Mouse (Mus musculus): ENCODE measurements around the gene Fry.

Fry gene

DNA sequence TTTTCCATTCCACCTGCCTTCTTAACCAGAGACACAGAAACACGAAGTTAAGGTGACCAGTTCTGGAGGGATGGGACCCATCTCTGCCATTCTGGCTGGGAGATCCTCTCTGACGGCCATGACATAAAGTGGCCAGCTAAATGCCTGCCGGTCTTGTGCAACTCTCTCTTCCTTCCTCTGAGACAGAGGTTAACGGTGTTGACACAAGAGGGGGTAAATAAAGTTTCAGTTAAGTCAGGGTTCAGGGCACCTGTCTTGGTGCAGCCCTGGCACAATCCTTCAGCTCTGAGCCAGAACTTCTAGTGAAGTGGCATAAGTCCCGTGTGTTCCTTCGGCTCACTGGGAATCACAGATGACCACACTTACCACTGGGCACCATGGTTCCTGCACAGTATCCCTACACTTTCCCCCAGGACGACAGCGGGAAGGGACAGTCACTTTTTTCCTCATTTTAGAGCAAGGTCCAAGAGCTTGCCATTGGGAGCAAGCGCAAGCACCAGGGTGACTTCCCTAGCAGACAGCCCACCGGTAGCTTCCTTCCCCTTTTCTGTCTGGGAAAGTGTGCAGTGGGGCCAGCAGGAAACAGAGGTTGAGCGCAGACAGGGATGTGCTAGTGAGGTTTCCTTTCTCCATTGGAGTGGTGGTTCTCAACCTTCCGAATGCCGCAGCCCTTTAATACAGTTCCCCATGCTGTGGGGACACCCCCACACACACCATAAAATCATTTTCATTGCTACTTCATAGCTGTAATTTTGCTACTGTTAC lies 58.0 kb downstream of the Fry start:
- DNase-seq = no peak

DNA sequence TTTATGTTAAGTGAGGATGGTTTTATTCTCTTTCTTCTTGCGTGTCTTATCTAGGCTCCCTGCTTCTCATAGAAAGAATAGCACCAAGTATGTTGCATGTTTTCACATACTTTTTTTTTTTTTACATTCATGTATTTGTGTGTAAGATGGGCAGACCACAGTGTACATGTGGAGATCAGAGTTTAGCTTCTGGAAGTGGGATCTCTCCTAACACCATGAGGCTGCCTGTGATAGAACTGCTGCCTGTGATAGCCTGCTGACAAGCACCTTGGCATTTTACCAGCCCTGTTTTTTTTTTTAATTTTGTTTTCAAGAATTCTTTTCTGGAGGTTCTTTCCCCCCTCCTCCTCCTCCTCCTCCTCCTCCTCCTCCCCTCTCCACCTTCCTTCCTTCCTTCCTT lies 59.3 kb downstream of the Fry start:
- DNase-seq = no peak

DNA sequence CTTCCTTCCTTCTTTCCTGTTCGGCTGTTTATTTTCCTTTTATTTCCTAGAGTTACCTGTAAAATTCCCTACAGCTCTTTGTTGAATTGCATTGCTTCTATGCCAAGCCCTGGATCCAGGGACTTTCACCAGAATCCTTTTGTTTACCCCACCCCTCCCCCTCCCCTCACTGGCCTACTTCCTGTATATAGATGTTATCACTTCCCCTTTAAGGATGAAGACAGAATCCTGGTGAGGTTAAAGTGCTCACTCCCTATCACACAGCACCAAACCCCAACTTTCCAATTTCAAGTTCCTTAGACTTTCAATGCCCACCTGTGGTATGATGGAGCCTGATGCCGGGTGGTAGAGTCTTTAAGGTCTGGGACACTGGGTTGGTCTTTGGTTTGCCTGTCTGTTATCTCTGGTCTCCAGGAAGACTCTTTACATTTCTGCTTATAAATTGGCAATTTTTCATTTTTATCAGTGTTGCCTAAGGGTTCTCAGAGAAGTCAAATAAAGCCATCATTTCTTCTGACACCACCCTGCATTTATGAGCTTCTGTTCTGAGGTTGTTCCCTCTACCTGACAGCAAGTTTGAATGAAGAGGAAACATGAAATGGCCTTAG lies 59.9 kb downstream of the Fry start:
- DNase-seq = no peak

DNA sequence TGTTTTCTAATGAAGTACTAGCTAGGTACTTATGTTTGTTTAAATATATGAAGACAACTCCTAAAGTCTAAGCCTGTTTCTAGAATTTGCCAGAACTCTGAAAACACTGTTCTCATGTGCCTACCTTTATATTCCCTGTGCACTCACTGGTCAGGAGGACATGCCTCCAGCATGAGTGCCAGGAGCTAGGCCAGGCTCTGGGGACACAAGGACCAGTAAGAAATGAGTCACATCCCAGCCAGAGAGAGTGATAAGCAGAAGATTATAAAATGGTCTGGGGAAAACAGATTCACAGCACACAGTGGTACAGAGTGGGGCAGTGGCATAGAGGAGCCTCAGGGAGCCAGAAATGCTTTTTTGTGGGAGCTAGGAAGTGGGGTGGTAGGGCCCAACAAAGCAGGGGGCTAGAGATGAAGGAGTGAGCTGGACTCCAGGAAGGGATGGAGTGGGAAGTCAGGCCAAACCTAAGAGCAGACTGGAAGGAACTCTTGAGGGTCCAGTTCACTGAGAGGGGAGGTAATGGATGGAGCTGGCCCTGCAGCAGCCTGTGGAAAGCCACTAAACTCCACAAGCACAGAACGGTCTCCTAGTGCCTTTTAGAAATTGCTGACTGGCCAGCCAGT lies 62.7 kb downstream of the Fry start:
- DNase-seq = no peak

DNA sequence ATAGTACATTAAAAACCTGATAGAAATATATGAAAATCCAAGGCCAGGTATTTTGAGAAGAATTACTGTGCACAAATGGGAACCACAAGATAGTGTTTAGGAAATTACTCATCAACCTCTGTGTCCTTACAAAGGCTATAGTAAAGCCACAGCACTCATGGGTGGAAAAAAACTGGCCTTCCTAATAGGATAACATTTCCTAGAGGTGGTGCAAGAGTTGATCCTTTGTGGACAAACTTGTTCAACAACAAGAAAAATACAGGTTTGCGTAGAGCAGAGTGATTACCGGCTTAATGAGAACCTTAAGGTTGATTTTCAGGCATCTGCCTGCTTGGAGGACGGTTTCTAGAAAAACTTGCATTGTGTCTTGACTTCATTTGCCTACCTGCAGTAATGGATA lies 66.5 kb downstream of the Fry start:
- no peak for DNase-seq

DNA sequence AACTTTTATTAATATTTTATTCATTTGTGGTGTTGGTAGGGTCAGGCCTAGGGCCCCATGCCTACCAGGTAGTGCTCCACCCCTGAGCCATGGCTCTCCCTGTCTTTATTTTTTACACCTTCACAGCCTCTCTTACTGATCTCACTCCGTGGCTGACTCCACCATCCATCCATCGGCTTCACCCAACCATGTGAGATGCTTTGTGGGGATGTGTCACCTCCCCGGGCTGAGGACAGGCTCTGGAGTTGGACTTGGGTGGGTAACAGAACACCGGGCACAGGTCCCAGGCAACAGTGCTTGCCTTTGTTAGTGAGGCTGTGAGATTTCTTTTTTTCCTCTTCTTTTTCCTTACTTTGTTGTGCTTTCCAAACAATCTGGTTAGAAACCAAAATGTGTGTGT lies 67.7 kb downstream of the Fry start:
- DNase-seq = no peak

DNA sequence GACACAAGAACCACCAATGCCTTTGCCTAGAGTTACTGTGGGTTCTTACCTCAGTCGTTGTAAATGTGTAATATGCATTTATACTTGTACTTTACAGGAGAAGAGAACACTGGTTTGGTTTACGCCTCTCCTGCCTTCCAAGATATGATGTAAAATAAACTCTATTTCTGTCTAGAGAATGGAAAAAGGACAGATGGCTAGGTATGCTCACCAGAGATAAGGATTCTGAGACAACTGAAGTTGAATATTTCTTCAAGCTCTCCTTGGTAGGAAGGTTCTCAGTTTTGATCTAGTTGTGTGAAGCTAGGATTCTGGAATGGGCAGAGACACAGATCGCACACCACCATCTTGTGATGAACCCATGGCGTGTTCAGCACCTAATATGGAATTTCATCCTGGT lies 68.2 kb downstream of the Fry start:
- no peak for DNase-seq

DNA sequence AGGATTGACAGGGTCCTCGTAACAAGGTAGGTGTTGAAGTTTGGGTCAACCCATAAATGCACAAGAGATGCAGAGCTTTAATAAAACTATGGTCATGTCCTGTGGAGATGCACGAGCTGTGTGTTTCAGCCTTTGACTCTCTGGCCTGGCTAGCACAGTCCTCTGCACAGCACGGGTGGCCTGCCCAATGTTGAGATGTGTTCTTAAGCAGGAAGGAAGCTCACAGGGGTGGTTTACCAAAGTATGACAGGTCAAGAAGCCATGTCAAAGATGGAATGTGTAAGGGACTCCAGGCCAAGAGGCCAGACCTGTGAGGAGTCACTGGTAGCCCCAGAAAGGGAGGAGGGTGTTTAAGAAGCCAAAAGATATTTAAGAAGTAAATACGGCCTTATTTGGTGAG lies 69.6 kb downstream of the Fry start:
- DNase-seq = no peak

DNA sequence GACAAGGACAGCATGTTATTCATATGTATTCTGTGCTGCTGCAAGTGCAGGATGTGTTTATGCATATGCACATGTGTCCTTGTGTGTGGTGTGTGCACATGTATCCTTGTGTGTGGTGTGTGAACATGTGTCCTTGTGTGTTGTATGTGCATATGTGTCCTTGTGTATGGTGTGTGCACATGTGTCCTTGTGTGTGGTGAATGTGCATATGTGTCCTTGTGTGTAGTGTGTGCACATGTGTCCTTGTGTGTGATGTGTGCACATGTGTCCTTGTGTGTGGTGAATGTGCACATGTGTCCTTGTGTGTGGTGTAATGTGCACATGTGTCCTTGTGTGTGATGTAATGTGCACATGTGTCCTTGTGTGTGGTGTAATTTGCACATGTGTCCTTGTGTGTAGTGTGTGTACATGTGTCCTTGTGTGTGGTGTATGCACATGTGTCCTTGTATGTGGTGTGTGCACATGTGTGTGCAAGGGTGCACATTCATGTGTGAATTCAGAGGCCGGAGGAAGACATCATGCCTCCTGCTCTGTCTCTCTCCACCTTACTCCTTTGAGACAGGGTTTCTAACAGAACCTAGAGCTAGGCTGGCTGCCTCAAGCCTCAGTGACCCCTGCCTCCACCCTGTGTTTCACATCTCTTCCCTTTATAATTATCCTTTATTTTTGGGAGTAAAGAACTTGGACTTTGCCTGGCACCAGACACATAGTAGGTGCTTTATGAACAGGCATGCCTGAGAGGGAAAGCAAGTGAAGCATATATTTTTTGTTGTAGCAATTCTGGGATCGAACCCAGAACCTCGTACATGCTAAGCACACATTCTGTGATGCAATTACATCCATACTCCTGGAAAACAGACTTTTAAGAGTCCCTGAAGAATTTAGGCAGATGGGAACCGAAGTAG lies 72.3 kb downstream of the Fry start:
- no peak for DNase-seq

DNA sequence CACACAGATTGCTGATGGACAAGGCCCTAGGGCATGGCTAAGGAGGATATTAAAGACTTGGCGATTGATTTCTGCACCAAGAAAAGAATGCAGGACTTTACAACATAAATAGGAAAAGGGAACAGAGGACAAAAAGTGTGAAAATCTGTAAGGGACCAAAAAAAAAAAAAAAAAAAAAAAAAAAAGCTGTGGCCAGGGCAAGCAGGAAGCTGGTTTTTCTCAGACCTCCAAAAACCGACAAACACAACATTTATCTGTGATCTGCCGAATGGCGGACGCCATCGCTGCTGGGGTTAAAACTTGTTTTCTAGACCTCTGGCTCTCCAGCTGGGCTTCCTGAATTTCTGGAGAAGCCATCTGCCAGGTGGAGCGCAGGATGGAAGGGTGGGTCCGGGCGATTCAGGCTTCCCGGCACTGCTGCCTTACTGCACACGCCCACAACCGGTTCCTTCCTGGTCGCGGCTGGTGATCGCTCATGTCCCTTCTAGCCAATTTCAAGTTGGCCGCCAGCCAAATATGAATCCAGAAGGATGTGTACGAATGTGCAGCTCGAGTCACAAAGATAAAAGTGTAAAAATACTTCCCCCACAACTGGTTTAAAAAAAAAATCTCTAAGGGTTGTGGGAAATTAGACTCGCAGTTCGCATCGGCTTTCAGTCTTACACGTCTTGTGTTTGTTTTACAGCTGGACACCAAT lies 77.2 kb downstream of the Fry start:
- peak; percentile 90 for DNase-seq

DNA sequence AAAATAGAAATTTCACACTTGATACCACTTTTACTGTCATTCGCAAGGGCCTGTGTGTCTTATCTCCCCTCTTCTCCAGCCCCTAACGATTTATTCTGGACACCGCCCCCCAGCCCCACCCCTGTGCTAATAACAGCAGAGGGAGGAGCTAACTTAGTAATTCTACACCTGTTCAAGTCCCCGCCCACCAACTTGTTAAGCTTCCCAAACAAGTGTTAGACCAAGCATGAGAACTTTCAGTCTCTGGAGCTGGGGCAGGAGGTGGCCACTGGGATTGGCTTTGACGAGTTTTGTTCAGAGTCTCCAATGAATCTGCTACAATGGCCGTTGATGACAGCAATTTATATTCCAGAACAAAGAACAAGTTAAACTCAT lies 77.8 kb downstream of the Fry start:
- DNase-seq = peak; percentile 76

DNA sequence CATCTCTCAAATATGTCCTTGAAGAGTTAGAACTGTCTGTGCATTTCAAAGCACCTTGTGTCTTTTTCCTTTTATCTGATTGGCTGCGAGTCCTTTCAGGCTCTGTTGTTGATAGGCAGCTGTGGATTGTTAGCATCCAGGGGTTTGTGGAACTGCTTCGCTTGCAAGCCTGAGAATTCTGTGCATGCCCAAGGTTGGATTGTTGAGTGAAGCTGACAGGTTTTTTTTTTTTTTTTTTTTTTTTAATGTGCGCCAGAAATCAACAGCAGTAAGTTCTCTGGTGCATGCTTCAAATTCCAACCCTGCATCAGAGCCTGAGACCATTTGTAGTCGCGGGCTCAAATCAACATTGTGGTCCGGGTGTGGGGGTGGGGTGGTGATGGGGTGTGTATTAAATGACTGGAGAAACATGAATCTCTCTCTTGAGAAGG lies 78.5 kb downstream of the Fry start:
- peak; percentile 71 for DNase-seq

DNA sequence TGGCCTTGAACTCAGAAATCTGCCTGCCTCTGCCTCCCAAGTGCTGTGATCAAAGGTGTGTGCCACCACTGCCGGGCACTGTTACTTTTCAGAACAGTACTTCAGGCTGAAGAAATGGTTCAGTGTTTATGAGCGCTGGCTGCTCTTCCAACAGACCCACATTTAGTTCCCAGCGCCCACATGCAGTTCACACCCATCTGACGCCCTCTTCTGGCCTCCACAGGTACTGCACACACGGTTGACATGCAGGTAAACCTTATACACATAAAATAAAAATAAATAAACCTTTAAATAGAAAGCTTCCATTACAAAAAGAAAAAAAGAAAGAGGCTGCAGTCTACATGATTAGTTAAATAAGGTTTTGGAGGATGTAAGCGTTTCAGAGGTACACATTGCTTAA lies 88.3 kb downstream of the Fry start:
- DNase-seq = no peak

DNA sequence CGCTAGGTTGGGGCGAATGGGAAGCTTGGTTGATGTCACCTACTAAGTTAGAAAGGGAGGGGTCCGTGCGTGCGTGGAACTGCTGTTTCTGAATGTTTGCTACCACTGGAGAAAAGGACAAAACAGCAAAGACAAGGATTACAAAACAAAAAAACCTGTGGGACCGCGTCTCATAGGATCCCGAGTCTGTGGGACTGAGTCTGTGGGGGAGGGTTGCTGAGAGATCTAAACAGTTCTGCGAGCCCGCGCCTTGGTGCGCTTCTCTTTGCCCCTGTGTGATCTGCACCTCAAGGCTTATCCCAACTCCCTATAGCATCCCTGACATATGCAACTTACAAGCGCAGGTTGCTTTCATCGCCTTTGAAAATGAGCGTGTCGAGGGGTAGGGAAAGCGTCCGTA lies 89.2 kb downstream of the Fry start:
- no peak for DNase-seq

DNA sequence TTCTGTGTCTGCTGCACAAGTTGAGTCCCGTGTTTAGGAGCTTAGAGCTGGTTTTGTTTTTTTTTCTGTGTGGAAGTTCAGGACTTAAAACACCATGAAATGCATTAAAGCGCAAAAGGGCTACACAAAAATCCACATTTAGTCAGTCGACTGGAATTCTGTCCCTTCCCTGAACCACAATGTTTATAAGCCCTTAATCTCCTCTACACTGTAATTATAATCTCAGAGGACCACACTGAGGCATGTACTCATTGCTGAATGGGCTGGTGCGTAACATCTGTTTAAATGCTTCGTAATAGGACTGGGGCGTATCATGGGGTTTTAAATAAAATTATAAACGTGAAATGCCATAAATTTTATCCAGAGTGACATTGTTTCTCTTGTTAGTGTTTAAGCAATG lies 89.6 kb downstream of the Fry start:
- DNase-seq = no peak

DNA sequence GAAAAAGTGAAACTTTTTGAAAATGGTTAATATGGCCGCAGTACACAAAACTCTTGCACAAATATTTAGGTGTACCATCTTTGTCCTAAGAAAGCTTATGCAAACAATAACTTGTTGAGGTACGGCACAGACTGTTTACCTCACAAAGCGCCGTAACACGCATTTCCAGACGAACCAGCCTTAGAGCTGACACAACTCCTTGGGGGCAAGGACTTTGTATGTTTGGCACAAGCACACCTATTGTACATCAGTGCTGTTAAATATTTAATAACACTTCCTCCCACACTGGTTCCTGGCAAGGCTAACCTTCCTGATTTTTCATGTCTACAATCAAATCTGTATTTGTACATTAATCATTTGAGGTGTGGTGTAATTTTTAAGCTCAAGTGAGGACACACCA lies 95.6 kb downstream of the Fry start:
- DNase-seq = no peak

DNA sequence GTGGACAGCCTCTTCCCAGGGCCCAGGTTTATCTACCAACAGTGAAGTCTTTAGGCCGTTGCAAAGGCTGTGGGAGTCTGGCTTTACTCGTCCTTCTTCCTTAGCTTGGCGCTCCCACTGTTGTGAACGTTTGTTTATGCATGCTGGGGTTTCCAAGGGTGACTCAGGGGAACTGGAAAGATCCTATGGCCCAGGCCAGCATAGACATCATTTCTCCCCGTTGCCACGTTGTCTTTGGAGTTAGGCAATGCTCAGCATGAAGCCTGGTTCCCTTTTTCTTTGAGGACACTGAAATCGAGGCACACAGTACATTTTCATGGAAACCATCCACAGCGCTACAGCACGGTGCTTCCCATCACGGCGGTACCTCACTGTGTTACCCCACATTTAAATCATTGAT lies 97.6 kb downstream of the Fry start:
- DNase-seq = no peak

DNA sequence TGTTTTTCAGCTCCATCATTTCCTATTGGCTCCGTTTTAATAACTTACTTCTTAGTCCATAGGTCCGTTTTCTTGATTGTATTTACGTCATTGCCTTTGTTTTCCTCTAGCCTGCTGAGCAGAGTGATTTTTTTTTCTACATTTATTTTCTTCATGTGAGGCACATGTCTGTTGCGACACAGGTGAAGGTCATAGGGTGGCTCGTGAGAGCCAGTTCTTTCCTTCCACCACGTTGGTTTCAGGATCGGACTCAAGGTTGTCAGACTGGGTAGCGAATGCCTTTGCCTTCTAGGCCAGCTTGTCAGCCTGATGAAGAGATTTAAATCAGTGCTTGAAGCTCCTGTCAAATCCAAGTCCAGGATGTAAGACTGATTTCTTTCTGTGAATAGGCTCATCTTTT lies 101.0 kb downstream of the Fry start:
- no peak for DNase-seq

DNA sequence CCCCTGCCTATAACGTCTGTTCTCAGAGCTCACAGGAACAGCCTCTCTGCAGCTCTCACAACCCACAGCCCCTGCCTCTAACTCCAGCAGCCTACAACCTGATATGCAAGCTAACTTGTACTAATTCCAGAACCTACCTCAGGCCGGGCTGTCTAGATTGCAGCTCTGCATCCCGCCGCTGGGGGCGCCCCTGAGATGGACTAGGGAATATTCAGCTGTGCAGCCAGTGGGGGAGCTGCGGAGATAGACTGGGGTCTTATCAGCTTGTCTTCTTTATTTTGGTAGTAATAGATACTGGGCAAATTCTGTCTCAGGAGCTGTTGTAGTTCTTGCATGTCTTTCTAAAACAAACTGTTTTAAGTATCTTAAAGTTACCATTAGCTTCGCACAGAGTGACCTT lies 101.9 kb downstream of the Fry start:
- DNase-seq = peak; percentile 62

DNA sequence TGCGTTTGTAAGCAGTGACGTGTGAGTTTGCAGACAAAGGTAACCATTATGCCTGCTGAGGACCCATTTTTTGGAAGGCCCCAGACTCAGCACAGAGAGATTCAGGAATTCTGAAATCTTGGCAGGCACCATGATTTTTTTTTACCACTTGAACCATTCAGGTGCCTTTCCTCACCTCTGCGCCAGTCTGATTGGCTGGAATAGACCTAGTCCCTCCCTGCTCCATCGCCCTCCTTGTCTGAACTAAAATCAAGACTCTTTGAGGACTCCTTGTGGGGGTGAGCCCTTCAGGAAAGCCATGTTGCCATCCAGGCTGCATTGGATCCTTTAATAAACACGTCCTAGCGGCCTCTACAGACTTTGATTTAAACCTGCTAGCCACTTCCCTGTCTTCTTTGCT lies 103.4 kb downstream of the Fry start:
- DNase-seq = no peak

DNA sequence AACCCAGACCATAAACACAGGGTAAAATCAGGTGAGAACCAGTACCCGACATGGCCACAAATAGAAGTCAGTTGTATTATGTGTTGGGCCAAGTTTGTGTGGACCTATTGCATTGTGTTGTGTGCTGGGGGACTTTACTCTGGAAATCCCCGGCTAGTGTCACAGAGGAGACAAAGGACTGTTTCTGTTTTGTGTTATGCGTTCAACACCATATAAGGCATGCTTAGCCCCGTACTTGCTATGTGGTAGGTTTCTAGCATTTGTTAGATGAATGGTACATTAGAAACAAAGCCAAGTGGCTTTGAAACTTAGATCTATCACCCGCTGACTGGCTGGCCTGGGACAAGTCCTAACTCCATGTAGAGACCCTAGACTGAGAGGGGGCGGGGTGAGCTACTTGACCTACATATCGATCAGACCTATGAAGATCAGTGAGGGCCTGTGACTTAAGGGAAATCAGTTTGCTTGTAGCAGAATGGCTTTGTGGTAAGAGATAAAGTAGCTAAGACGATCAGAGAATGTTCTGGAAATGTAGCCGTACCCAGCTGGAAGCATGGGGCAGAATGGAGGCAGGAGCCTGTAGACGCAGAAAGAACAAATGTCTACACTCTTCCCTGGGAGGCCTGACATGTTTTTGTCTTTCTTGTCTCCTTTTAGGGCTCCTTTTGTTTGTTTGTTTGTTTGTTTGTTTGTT lies 105.2 kb downstream of the Fry start:
- DNase-seq = no peak

DNA sequence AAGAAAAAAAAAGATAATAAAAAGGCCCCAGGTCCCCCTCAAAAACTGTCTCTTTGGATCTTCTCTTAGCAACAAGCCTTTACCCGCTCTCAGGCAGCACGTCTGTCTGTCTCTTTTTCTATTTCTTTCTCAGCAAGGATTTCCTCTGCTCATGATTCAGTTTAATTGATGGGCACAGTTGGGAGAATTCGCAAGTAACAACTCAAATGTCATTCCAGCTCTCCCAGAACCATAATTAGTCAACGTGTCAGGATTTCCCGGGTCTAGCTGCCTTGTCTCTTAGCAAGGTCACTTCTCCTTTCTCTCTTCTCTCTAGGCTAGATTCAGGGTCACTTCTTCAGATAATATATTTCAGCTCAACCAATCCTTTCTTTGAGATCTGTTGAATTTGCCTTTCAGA lies 110.6 kb downstream of the Fry start:
- DNase-seq = no peak

Measured in kidney, postnatal 10 days (tissue).